Mouse (Mus musculus) heart, embryonic 14.5 days (tissue): ENCODE measurements around the gene Vmn1r95. TPM values are rescaled to one million over a fixed set of nuclear protein-coding genes. Genes with fewer than 3 reads are reported as not detected.
"Not testable (repeated sequence)": the region's sequence is repeated elsewhere in the genome, so short reads cannot be mapped to it uniquely, and the experiment has no call there.

Source experiments
- ATAC-seq: fragments of 200-750 bp; cut with Nextera tagmentation; 2 replicates; pipeline ENCODE4 v1.8.0; 2017; ENCODE audit warnings: low read depth, moderate TSS enrichment; ENCODE audit not compliant: insufficient number of reproducible peaks, insufficient read depth, low FRiP score
- H3K27ac ChIP-seq, 2 experiments: fragments of 200-500 bp in 1 of 2; fragments of 300-500 bp in 1 of 2; sonication (generic) in 1 of 2; replicated peaks in 1 of 2; 2 replicates each; pipeline ENCODE4 v1.5.1; 2012 to 2014; ENCODE audit warnings: low read depth in 2 of 2, low read length in 2 of 2, control low read depth in 1 of 2, mild to moderate bottlenecking in 1 of 2, mixed read lengths in 1 of 2; ENCODE audit not compliant: control insufficient read depth in 1 of 2, insufficient read depth in 1 of 2
- H3K27me3 ChIP-seq: fragments of 300-500 bp; sonication (generic); 2 replicates; pipeline ENCODE4 v1.6.1; 2014; ENCODE audit warnings: mild to moderate bottlenecking, low read length, control low read depth; ENCODE audit not compliant: control insufficient read depth, insufficient read depth
- H3K36me3 ChIP-seq: fragments of 300-500 bp; sonication (generic); 2 replicates; pipeline ENCODE4 v1.6.1; 2014; ENCODE audit warnings: mild to moderate bottlenecking, control low read depth, low read length, mixed read lengths; ENCODE audit not compliant: control insufficient read depth, insufficient read depth
- H3K4me1 ChIP-seq, 2 experiments: fragments of 200-500 bp in 1 of 2; fragments of 300-500 bp in 1 of 2; sonication (generic) in 1 of 2; 2 replicates each; pipeline ENCODE4 v1.6.1; 2012 to 2014; ENCODE audit warnings: low read length in 2 of 2, control low read depth in 1 of 2, mixed read lengths in 1 of 2; ENCODE audit not compliant: control insufficient read depth in 2 of 2, insufficient read depth in 2 of 2
- H3K4me2 ChIP-seq: fragments of 300-500 bp; sonication (generic); 2 replicates; pipeline ENCODE4 v1.6.1; 2014; ENCODE audit warnings: mild to moderate bottlenecking, low read length
- H3K4me3 ChIP-seq, 2 experiments: fragments of 200-500 bp in 1 of 2; fragments of 300-500 bp in 1 of 2; sonication (generic) in 1 of 2; 2 replicates each; pipeline ENCODE4 v1.5.1; 2012 to 2014; ENCODE audit warnings: low read length in 2 of 2, mild to moderate bottlenecking in 2 of 2, control low read depth in 1 of 2, low read depth in 1 of 2, moderate library complexity in 1 of 2; ENCODE audit not compliant: control insufficient read depth in 1 of 2, insufficient read depth in 1 of 2
- H3K9ac ChIP-seq: fragments of 300-500 bp; sonication (generic); 2 replicates; pipeline ENCODE4 v1.6.1; 2014; ENCODE audit warnings: mild to moderate bottlenecking, low read length
- H3K9me3 ChIP-seq: fragments of 300-500 bp; sonication (generic); 2 replicates; pipeline ENCODE4 v1.6.1; 2016; ENCODE audit warnings: low read length, control low read depth; ENCODE audit not compliant: control insufficient read depth
- WGBS: fragments of 180-500 bp; shearing (Covaris S2); extraction: QIAGEN DNeasy Blood & Tissue Kit; methylation state at CpG from one replicate; pipeline ENCODE4 v1.1.7; 2014; 5-methylcytosine and 5-hydroxymethylcytosine counted together
- polyA plus RNA-seq: library from polyadenylated mRNA; unstranded; fragments of >200 nt; fragmentation: Nextera tagmentation; extraction: Ambion mirVana; gene quantifications from 2 replicates; pipeline ENCODE4 v1.2.1, GENCODE M21; 2014

Vmn1r95 gene
- polyA plus RNA-seq = not detected in 2 replicates

GRCm38 (mm10) chr7:20193410-20193809, at the start of gene Vmn1r95:
TSS of gene Vmn1r95 (plus strand) at chr7:20193710.
- H3K9me3 ChIP-seq, ATAC-seq, H3K36me3 ChIP-seq, H3K27ac ChIP-seq, H3K4me2 ChIP-seq, H3K27me3 ChIP-seq, H3K4me3 ChIP-seq, H3K9ac ChIP-seq, H3K4me1 ChIP-seq: not testable (repeated sequence)
- no CpG with 5 or more reads among the region's 3 CpGs for WGBS

GRCm38 (mm10) chr7:20168277-20168676, 25.2 kb upstream of the Vmn1r95 start, which contains the start of gene Vmn1r94:
TSS of gene Vmn1r94 (minus strand) at chr7:20168377.
- H3K4me3 ChIP-seq, H3K9me3 ChIP-seq, H3K9ac ChIP-seq, H3K4me2 ChIP-seq, H3K27me3 ChIP-seq, H3K27ac ChIP-seq, ATAC-seq, H3K36me3 ChIP-seq, H3K4me1 ChIP-seq: not testable (repeated sequence)
- whole genome bisulfite sequencing = no CpG with 5 or more reads among the region's 3 CpGs

GRCm38 (mm10) chr7:20205507-20205906, 12.0 kb downstream of the Vmn1r95 start, which contains the start of gene Gm6164:
TSS of gene Gm6164 (minus strand) at chr7:20205607.
- H3K9ac ChIP-seq, H3K9me3 ChIP-seq, H3K36me3 ChIP-seq, H3K4me2 ChIP-seq, H3K4me1 ChIP-seq, H3K27ac ChIP-seq, H3K4me3 ChIP-seq, ATAC-seq, H3K27me3 ChIP-seq: not testable (repeated sequence)
- WGBS = no CpG with 5 or more reads among the region's 2 CpGs

- H3K36me3 ChIP-seq, H3K4me2 ChIP-seq, H3K4me1 ChIP-seq, H3K27me3 ChIP-seq, H3K27ac ChIP-seq, ATAC-seq, H3K9me3 ChIP-seq, H3K4me3 ChIP-seq, H3K9ac ChIP-seq: not testable (repeated sequence)
- WGBS = no CpG with 5 or more reads among the region's 2 CpGs
Measured at GRCm38 (mm10) chr7:20233728-20234127, 40.2 kb downstream of the Vmn1r95 start, which contains the start of gene Gm4498. TSS of gene Gm4498 (minus strand) at chr7:20233828.

Other genes starting within 250 kb of the Vmn1r95 start
- gene Igsf23, start 243.0 kb upstream of the Vmn1r95 start, polyA plus RNA-seq = 1.3 and 1.8 TPM in 2 replicates
- gene Ceacam20, start 228.3 kb upstream of the Vmn1r95 start, polyA plus RNA-seq = not detected in 2 replicates
- not detected in 2 replicates for gene Nlrp9b, start 202.2 kb upstream of the Vmn1r95 start, polyA plus RNA-seq
- gene Vmn1r91, start 94.0 kb upstream of the Vmn1r95 start, polyA plus RNA-seq = not detected in 2 replicates
- gene Gm16442, start 71.1 kb upstream of the Vmn1r95 start, polyA plus RNA-seq = not detected in 2 replicates
- gene Vmn1r93, start 54.6 kb upstream of the Vmn1r95 start, polyA plus RNA-seq = not detected in 2 replicates
- gene Vmn1r94, start 25.3 kb upstream of the Vmn1r95 start, polyA plus RNA-seq = not detected in 2 replicates
- not detected in 2 replicates for gene Gm6164, start 11.9 kb downstream of the Vmn1r95 start, polyA plus RNA-seq
- gene Gm4498, start 40.1 kb downstream of the Vmn1r95 start, polyA plus RNA-seq = not detected in 2 replicates
- gene Gm5890, start 69.1 kb downstream of the Vmn1r95 start, polyA plus RNA-seq = not detected in 2 replicates
- gene Gm4133, start 140.4 kb downstream of the Vmn1r95 start, polyA plus RNA-seq = not detected in 2 replicates
- gene Gm5728, start 181.7 kb downstream of the Vmn1r95 start, polyA plus RNA-seq = not detected in 2 replicates
- gene Vmn1r100, start 224.2 kb downstream of the Vmn1r95 start, polyA plus RNA-seq = not detected in 2 replicates
- gene Vmn1r101, start 248.9 kb downstream of the Vmn1r95 start, polyA plus RNA-seq = not detected in 2 replicates